Mouse (Mus musculus) kidney, postnatal 14 days (tissue): ENCODE measurements around the gene Mt2.
"Not testable (repeated sequence)": the region's sequence is repeated elsewhere in the genome, so short reads cannot be mapped to it uniquely, and the experiment has no call there.

ENCODE experiments used
- DNase-seq: peaks from one replicate; pipeline ENCODE4 v3.0.0; 2022; ENCODE audit warnings: mixed read lengths

Gene Mt2

GRCm38 (mm10) chr8:94172075-94172808 lies at the start of gene Mt2:
TSS of gene Mt2 (plus strand) at chr8:94172664.
- peak; percentile 89 for DNase-seq

GRCm38 (mm10) chr8:94122711-94123468 lies 49.6 kb upstream of the Mt2 start:
- DNase-seq = no peak

- DNase-seq = no peak
Observed at GRCm38 (mm10) chr8:94127711-94128110, 44.8 kb upstream of the Mt2 start.

GRCm38 (mm10) chr8:94129133-94129789 lies 43.2 kb upstream of the Mt2 start:
- DNase-seq = no peak

- no peak for DNase-seq
Observed at GRCm38 (mm10) chr8:94130126-94130525, 42.3 kb upstream of the Mt2 start.

GRCm38 (mm10) chr8:94132096-94132495 lies 40.4 kb upstream of the Mt2 start:
- DNase-seq = no peak

GRCm38 (mm10) chr8:94134601-94135000 lies 37.9 kb upstream of the Mt2 start:
- DNase-seq = not testable (repeated sequence)

- DNase-seq = no peak
Observed at GRCm38 (mm10) chr8:94135556-94135955, 36.9 kb upstream of the Mt2 start.

GRCm38 (mm10) chr8:94136192-94136591 lies 36.3 kb upstream of the Mt2 start:
- DNase-seq = no peak

- no peak for DNase-seq
Observed at GRCm38 (mm10) chr8:94136933-94137332, 35.5 kb upstream of the Mt2 start, which contains the start of gene Mt4. TSS of gene Mt4 (plus strand) at chr8:94137197.

GRCm38 (mm10) chr8:94140266-94140795 lies 32.1 kb upstream of the Mt2 start:
- DNase-seq = no peak

- no peak for DNase-seq
Observed at GRCm38 (mm10) chr8:94148236-94148635, 24.2 kb upstream of the Mt2 start.

GRCm38 (mm10) chr8:94150925-94151324 lies 21.5 kb upstream of the Mt2 start:
- no peak for DNase-seq

GRCm38 (mm10) chr8:94152513-94153300 lies 19.8 kb upstream of the Mt2 start, which contains the start of gene Mt3:
TSS of gene Mt3 (plus strand) at chr8:94152607.
- peak; percentile 48 for DNase-seq

- no peak for DNase-seq
Observed at GRCm38 (mm10) chr8:94153451-94153850, 19.0 kb upstream of the Mt2 start.

GRCm38 (mm10) chr8:94154537-94154936 lies 17.9 kb upstream of the Mt2 start:
- DNase-seq = no peak

GRCm38 (mm10) chr8:94156092-94156491 lies 16.4 kb upstream of the Mt2 start:
- peak; percentile 44 for DNase-seq

GRCm38 (mm10) chr8:94165772-94166171 lies 6.7 kb upstream of the Mt2 start:
- not testable (repeated sequence) for DNase-seq

GRCm38 (mm10) chr8:94167244-94167643 lies 5.2 kb upstream of the Mt2 start:
- DNase-seq = peak; percentile 91

GRCm38 (mm10) chr8:94169547-94169946 lies 2.9 kb upstream of the Mt2 start:
- no peak for DNase-seq

GRCm38 (mm10) chr8:94171321-94171755 lies 1.1 kb upstream of the Mt2 start:
- peak; percentile 56 for DNase-seq
